Mouse (Mus musculus) liver, adult 2 months (tissue): ENCODE measurements at regions not wholly inside any gene's neighbourhood (a gene's known extent, or its start where the extent isn't known, plus 50 kb on each side); places are given as distances from the start of the nearest gene placed in this dataset.

Experiments
- CTCF ChIP-seq: fragments of 200-500 bp; IDR thresholded peaks from 2 replicates; pipeline ENCODE4 v1.5.1; 2011; ENCODE audit warnings: low read depth, low read length, control low read depth
- POLR2A ChIP-seq: fragments of 200-500 bp; IDR thresholded peaks from 2 replicates; pipeline ENCODE4 v1.6.1; 2011; ENCODE audit warnings: low read length, control low read depth; ENCODE audit not compliant: insufficient read depth; ENCODE audit errors: extremely low read depth

GRCm38 (mm10) chr3:51112351-51112750, 111.9 kb upstream of the Noct start:
- TF ChIP-seq CTCF (no peak), POLR2A (no peak)
